Mouse (Mus musculus) C2C12 (cell line): ENCODE results near the gene Rftn1. TPM values are rescaled to one million over a fixed set of nuclear protein-coding genes. Genes with fewer than 3 reads are reported as not detected.

Experiments used
- H3K27me3 ChIP-seq: one replicate; pipeline ENCODE4 v1.6.1; 2011; ENCODE audit not compliant: control insufficient read depth, insufficient read depth, insufficient read length
- H3K36me3 ChIP-seq: one replicate; pipeline ENCODE4 v1.6.1; 2011; ENCODE audit not compliant: control insufficient read depth, insufficient read depth
- H3K4me3 ChIP-seq: one replicate; pipeline ENCODE4 v1.5.1; 2011; ENCODE audit warnings: mild to moderate bottlenecking, control low read depth; ENCODE audit not compliant: poor library complexity, insufficient read depth, severe bottlenecking
- H3K79me2 ChIP-seq: one replicate; pipeline ENCODE4 v1.6.1; 2011; ENCODE audit not compliant: control insufficient read depth, insufficient read depth
- H3K79me3 ChIP-seq: one replicate; pipeline ENCODE4 v1.6.1; 2011; ENCODE audit warnings: low read depth, control low read depth
- H3ac ChIP-seq: one replicate; pipeline ENCODE3; 2011; ENCODE audit warnings: low read depth; ENCODE audit not compliant: control insufficient read depth, insufficient read length
- CEBPB ChIP-seq: IDR thresholded peaks from one replicate; pipeline ENCODE4 v1.6.1; 2011; ENCODE audit warnings: low read depth, mild to moderate bottlenecking, control low read depth, moderate library complexity
- CTCF ChIP-seq: IDR thresholded peaks from one replicate; pipeline ENCODE4 v1.5.1; 2011; ENCODE audit not compliant: control insufficient read depth, insufficient read depth, insufficient read length
- FOSL1 ChIP-seq: IDR thresholded peaks from one replicate; pipeline ENCODE4 v1.8.0; 2011; ENCODE audit warnings: mild to moderate bottlenecking, low read length; ENCODE audit not compliant: poor library complexity, insufficient read depth, severe bottlenecking
- MAX ChIP-seq: IDR thresholded peaks from one replicate; pipeline ENCODE4 v1.6.1; 2011; ENCODE audit warnings: mild to moderate bottlenecking, control low read depth
- MYOD1 ChIP-seq: IDR thresholded peaks from one replicate; pipeline ENCODE4 v1.6.1; 2011; ENCODE audit warnings: low read depth; ENCODE audit not compliant: control insufficient read depth, insufficient read length
- MYOG ChIP-seq: IDR thresholded peaks from one replicate; pipeline ENCODE4 v1.6.1; 2011; ENCODE audit not compliant: control insufficient read depth, insufficient read length; ENCODE audit errors: extremely low read depth
- USF1 ChIP-seq: IDR thresholded peaks from one replicate; pipeline ENCODE4 v1.6.1; 2011; ENCODE audit warnings: low read depth, mild to moderate bottlenecking, control low read depth, moderate library complexity
- polyA plus RNA-seq: library from polyadenylated mRNA; unstranded; fragments of >200 nt; fragmentation: generic; extraction: Trizol; gene quantifications from one replicate; pipeline ENCODE4 v1.2.1, GENCODE M21; 2012; ENCODE audit warnings: missing spikeins

Rftn1 gene
- polyA plus RNA-seq, 1 experiment = 0.35 TPM

- Histone ChIP-seq H3K27me3 (no peaks in the 10 kb centered on the region), H3ac (no peak overlapping the region), H3K79me3 (no peaks in the 10 kb centered on the region), H3K36me3 (no peaks in the 10 kb centered on the region), H3K79me2 (no peaks in the 10 kb centered on the region), H3K4me3 (no peak overlapping the region)
- TF ChIP-seq MYOD1 = no peak
- no peak for TF ChIP-seq MYOG
- no peak for TF ChIP-seq FOSL1
- no peak for TF ChIP-seq CTCF
These were observed 195.2 kb downstream of the Rftn1 start for GRCm38 (mm10) chr17:49995226-49995625.

- Histone ChIP-seq H3K79me3 (no peaks in the 10 kb centered on the region), H3ac (no peak overlapping the region), H3K36me3 (no peaks in the 10 kb centered on the region), H3K79me2 (no peaks in the 10 kb centered on the region), H3K27me3 (no peaks in the 10 kb centered on the region), H3K4me3 (no peak overlapping the region)
- TF ChIP-seq FOSL1 = no peak
- TF ChIP-seq CTCF = no peak
- TF ChIP-seq MYOD1 = no peak
- TF ChIP-seq MAX = no peak
- no peak for TF ChIP-seq CEBPB
- no peak for TF ChIP-seq USF1
- no peak for TF ChIP-seq MYOG
These were observed 196.8 kb downstream of the Rftn1 start for GRCm38 (mm10) chr17:49993631-49994030.

- TF ChIP-seq FOSL1 (no peak), MAX (no peak), MYOG (no peak)
- H3ac ChIP-seq = no peak overlapping the region
- H3K4me3 ChIP-seq = no peak overlapping the region
- no peaks in the 10 kb centered on the region for H3K79me2 ChIP-seq
- H3K27me3 ChIP-seq = no peaks in the 10 kb centered on the region
- H3K79me3 ChIP-seq = no peaks in the 10 kb centered on the region
- no peaks in the 10 kb centered on the region for H3K36me3 ChIP-seq
These were observed 197.6 kb downstream of the Rftn1 start for GRCm38 (mm10) chr17:49992625-49993603.

- no peaks in the 10 kb centered on the region for H3K79me2 ChIP-seq
- TF ChIP-seq FOSL1 (no peak), CEBPB (no peak)
- H3K4me3 ChIP-seq = no peak overlapping the region
- H3K79me3 ChIP-seq = no peaks in the 10 kb centered on the region
- no peaks in the 10 kb centered on the region for H3K36me3 ChIP-seq
- no peak overlapping the region for H3ac ChIP-seq
- H3K27me3 ChIP-seq = no peaks in the 10 kb centered on the region
These were observed 200.9 kb downstream of the Rftn1 start for GRCm38 (mm10) chr17:49989583-49989982.

- TF ChIP-seq USF1 = no peak
- TF ChIP-seq MAX = no peak
- TF ChIP-seq FOSL1 = no peak
- no peak for TF ChIP-seq CTCF
- TF ChIP-seq MYOG = no peak
- no peak for TF ChIP-seq MYOD1
- no peak for TF ChIP-seq CEBPB
- Histone ChIP-seq H3K79me3 (no peaks in the 10 kb centered on the region), H3K36me3 (no peaks in the 10 kb centered on the region), H3K4me3 (no peak overlapping the region), H3K27me3 (no peaks in the 10 kb centered on the region), H3K79me2 (no peaks in the 10 kb centered on the region), H3ac (no peak overlapping the region)
These were observed 203.4 kb downstream of the Rftn1 start for GRCm38 (mm10) chr17:49987095-49987494.

GRCm38 (mm10) chr17:49983478-49983877, 207.0 kb downstream of the Rftn1 start:
- H3ac ChIP-seq = no peak overlapping the region
- no peaks in the 10 kb centered on the region for H3K79me2 ChIP-seq
- no peak for TF ChIP-seq CEBPB
- no peak for TF ChIP-seq MAX
- TF ChIP-seq MYOG = no peak
- TF ChIP-seq MYOD1 = no peak
- TF ChIP-seq USF1 = no peak
- no peaks in the 10 kb centered on the region for H3K36me3 ChIP-seq
- no peak overlapping the region for H3K4me3 ChIP-seq
- no peaks in the 10 kb centered on the region for H3K27me3 ChIP-seq
- H3K79me3 ChIP-seq = no peaks in the 10 kb centered on the region
